Mouse (Mus musculus) left cerebral cortex, adult 6 months (tissue): ENCODE results near the gene Aox3. TPM values are rescaled to one million over a fixed set of nuclear protein-coding genes. Genes with fewer than 3 reads are reported as not detected.

ENCODE experiments used
- long read RNA-seq, 2 experiments: library from polyadenylated mRNA; unstranded; transcript quantifications; one replicate each; pipeline ENCODE4 v2.0.0; 2019 to 2020
- polyA plus RNA-seq: library from polyadenylated mRNA; unstranded; fragments of <200 nt; fragmentation: Nextera tagmentation; gene quantifications from 2 replicates; pipeline ENCODE4 v1.2.3, GENCODE M21; 2021

Gene Aox3
- 0.47 and 0.67 TPM in 2 replicates for polyA plus RNA-seq
- long read RNA-seq, experiment 1, partial matches to known transcripts = 3 of 3 reads
- long read RNA-seq, experiment 1, other reads (novel, unspliced or antisense) = 0 of 3 reads
- long read RNA-seq, experiment 2, partial matches to known transcripts = 1 of 1 reads
- long read RNA-seq, experiment 2, other reads (novel, unspliced or antisense) = 0 of 1 reads

DNA sequence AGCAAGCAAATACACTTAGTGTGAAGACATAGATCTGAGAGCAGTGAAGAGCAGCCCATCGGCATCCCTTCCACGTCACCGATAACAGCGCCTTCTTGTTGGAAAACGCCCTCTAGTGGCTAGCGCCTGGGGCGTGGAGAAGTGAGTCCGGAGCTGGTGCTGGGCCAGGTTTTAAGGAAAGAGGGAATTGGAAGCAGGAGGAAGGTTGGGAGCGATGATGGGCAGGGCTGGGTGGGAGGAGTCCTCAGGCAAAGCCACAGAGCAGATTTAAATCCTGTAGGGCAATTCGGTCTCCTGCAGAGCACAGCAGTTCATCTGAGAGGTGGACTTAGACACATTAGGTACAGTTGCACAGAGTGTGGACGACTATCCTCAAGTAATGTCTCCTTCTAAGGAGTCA, at the start of gene Aox3:
Gene Aox3 (plus strand): TSS at position 251 of the 400 bp plus-strand sequence.

DNA sequence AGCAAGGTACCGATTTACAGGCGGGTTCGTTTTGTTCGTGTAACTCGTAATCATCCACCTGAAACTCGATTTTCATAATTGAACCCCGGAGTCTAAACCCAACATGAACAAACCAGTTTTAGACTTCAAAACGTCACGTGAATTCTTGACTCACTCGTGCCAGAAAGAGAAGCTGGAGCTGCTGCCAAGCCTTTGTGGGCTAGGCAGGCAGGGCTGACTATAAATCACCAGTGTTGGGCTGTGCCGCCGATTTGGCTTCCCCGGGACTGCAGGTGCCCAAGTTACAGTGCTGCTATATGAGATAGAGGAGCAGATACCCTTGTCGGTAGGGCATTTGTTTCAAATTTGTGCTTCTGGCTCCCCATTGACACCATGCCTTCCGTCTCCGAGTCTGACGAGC, 97.3 kb downstream of the Aox3 start, which contains the start of gene Aox4:
Gene Aox4 (plus strand): TSS at position 195 of the 400 bp plus-strand sequence.

Other genes with a start within 250 kb of the Aox3 start
- gene Sgo2a, start 117.2 kb upstream of the Aox3 start, polyA plus RNA-seq = 0.50 and 0.54 TPM in 2 replicates
- gene Kctd18, start 94.2 kb upstream of the Aox3 start, polyA plus RNA-seq = 6.4 and 6.7 TPM in 2 replicates
- 0.39 and 0.59 TPM in 2 replicates for gene Aox1, start 83.2 kb upstream of the Aox3 start, polyA plus RNA-seq
- 0.15 and 0.34 TPM in 2 replicates for gene Aox4, start 97.3 kb downstream of the Aox3 start, polyA plus RNA-seq
- not detected in 2 replicates for gene Aox2, start 165.2 kb downstream of the Aox3 start, polyA plus RNA-seq